Mouse (Mus musculus) kidney, postnatal 0 days (tissue): Measurements from ENCODE around the gene Siah1b. TPM values are rescaled to one million over a fixed set of nuclear protein-coding genes. Genes with fewer than 3 reads are reported as not detected.
A peak's percentile ranks its signal among the peaks of the same experiment; 100 is the strongest.

Experiments used
- ATAC-seq: fragments of 200-750 bp; cut with Nextera tagmentation; replicated peaks from 2 replicates; pipeline ENCODE4 v1.8.0; 2017; ENCODE audit warnings: low read depth, moderate number of reproducible peaks, moderate TSS enrichment, moderate library complexity; ENCODE audit not compliant: low FRiP score
- DNase-seq: peaks from one replicate; pipeline ENCODE4 v3.0.0-alpha.2; 2016; ENCODE audit warnings: low spot score
- H3K27ac ChIP-seq: fragments of 300-500 bp; sonication (generic); 2 replicates; pipeline ENCODE4 v1.5.1; 2014; ENCODE audit warnings: mild to moderate bottlenecking
- H3K27me3 ChIP-seq: fragments of 300-500 bp; sonication (generic); 2 replicates; pipeline ENCODE4 v1.6.1; 2014; ENCODE audit warnings: low read length, mixed read lengths; ENCODE audit not compliant: insufficient read depth
- H3K36me3 ChIP-seq: fragments of 300-500 bp; sonication (generic); 2 replicates; pipeline ENCODE4 v1.6.1; 2014; ENCODE audit warnings: low read length, mixed read lengths; ENCODE audit not compliant: insufficient read depth
- H3K4me1 ChIP-seq: fragments of 300-500 bp; sonication (generic); replicated peaks from 2 replicates; pipeline ENCODE4 v1.6.1; 2014; ENCODE audit warnings: antibody characterized with exemption, low read length, mixed read lengths; ENCODE audit not compliant: insufficient read depth
- H3K4me2 ChIP-seq: fragments of 300-500 bp; sonication (generic); 2 replicates; pipeline ENCODE4 v1.6.1; 2014; ENCODE audit warnings: mild to moderate bottlenecking, low read length, moderate library complexity, mixed read lengths
- H3K4me3 ChIP-seq: fragments of 300-500 bp; sonication (generic); replicated peaks from 2 replicates; pipeline ENCODE4 v1.5.1; 2014; ENCODE audit warnings: low read depth, low read length
- H3K9ac ChIP-seq: fragments of 300-500 bp; sonication (generic); 2 replicates; pipeline ENCODE4 v1.6.1; 2014; ENCODE audit warnings: low read depth, low read length
- H3K9me3 ChIP-seq: fragments of 300-500 bp; sonication (generic); replicated peaks from 2 replicates; pipeline ENCODE4 v1.6.1; 2016; ENCODE audit warnings: low read length, inconsistent platforms, mixed read lengths
- CTCF ChIP-seq: IDR thresholded peaks from 2 replicates; pipeline ENCODE4 v1.5.1; 2016; ENCODE audit warnings: antibody characterized with exemption, low read depth, mild to moderate bottlenecking, moderate library complexity
- WGBS: fragments of 180-500 bp; shearing (Covaris S2); extraction: QIAGEN DNeasy Blood & Tissue Kit; methylation state at CpG from one replicate; pipeline ENCODE4 v1.1.7; 2014; 5-methylcytosine and 5-hydroxymethylcytosine counted together
- polyA plus RNA-seq: library from polyadenylated mRNA; unstranded; fragments of >200 nt; fragmentation: Nextera tagmentation; extraction: Ambion mirVana; gene quantifications from 2 replicates; pipeline ENCODE4 v1.2.1, GENCODE M21; 2015

Gene Siah1b
- polyA plus RNA-seq, 1 experiment from 2014 or later: 18.8 TPM

GRCm38 (mm10) chrX:164095838-164096237 lies 19.5 kb upstream of the Siah1b start:
- WGBS: 81% methylated on average over 2 of the region's 2 CpGs

GRCm38 (mm10) chrX:164093435-164093834 lies 17.1 kb upstream of the Siah1b start:
- 87% methylated on average over 5 of the region's 5 CpGs for WGBS
- ATAC-seq: no peak

More at GRCm38 (mm10) chrX:164095838-164096237, 19.5 kb upstream of the Siah1b start:
- Histone ChIP-seq H3K36me3 (no peaks in the 10 kb centered on the region), H3K4me1 (no peaks in the 10 kb centered on the region), H3K4me2 (no peak overlapping the region), H3K9ac (no peak overlapping the region), H3K9me3 (no peaks in the 10 kb centered on the region), H3K27me3 (no peaks in the 10 kb centered on the region), H3K4me3 (no peak overlapping the region), H3K27ac (no peak overlapping the region)
- no peak for ATAC-seq
- no peak for DNase-seq
- no peak for TF ChIP-seq CTCF

GRCm38 (mm10) chrX:164092300-164093169 lies 16.2 kb upstream of the Siah1b start:
- H3K36me3 ChIP-seq: no peaks in the 10 kb centered on the region
- H3K9me3 ChIP-seq: no peaks in the 10 kb centered on the region
- H3K4me2 ChIP-seq: no peak overlapping the region; the same call in 1 of the 2 replicates
- H3K27ac ChIP-seq: no peak overlapping the region
- no peak for TF ChIP-seq CTCF
- DNase-seq (peak; percentile 16), ATAC-seq (no peak)
- no peaks in the 10 kb centered on the region for H3K4me1 ChIP-seq
- H3K27me3 ChIP-seq: no peaks in the 10 kb centered on the region
- no peak overlapping the region for H3K4me3 ChIP-seq
- WGBS: 60% methylated on average over 7 of the region's 7 CpGs
- H3K9ac ChIP-seq: no peak overlapping the region

More at GRCm38 (mm10) chrX:164093435-164093834, 17.1 kb upstream of the Siah1b start:
- H3K27me3 ChIP-seq: no peaks in the 10 kb centered on the region
- no peaks in the 10 kb centered on the region for H3K36me3 ChIP-seq
- no peaks in the 10 kb centered on the region for H3K9me3 ChIP-seq
- TF ChIP-seq CTCF: no peak
- H3K9ac ChIP-seq: no peak overlapping the region
- DNase-seq: no peak
- no peak overlapping the region for H3K4me3 ChIP-seq
- no peak overlapping the region for H3K4me2 ChIP-seq
- H3K4me1 ChIP-seq: no peaks in the 10 kb centered on the region
- no peak overlapping the region for H3K27ac ChIP-seq

DNA sequence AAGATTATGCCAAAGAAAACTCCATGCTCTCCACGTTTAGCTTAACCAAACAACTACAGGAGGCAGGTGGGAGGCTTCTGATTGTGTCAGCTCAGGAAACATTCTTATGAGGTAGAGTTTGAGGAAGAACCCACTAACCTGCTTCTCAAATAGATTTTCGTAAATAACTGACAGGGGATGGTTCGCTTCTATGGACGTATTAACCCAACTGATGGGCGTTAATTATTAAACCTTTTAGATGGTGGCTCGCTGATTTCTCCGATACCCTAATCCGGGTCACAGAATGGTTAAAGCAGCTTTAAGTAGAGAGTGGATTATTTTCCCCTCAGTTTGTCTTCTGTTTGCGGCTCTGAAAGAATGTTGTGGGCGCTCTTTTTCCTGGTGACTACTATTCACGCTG lies 13.6 kb upstream of the Siah1b start:
- H3K4me1 ChIP-seq: no peaks in the 10 kb centered on the region
- no peak overlapping the region for H3K27ac ChIP-seq
- H3K9ac ChIP-seq: no peak overlapping the region
- H3K9me3 ChIP-seq: no peaks in the 10 kb centered on the region
- H3K27me3 ChIP-seq: no peaks in the 10 kb centered on the region
- H3K4me3 ChIP-seq: no peak overlapping the region
- 70% methylated on average over 11 of the region's 11 CpGs for WGBS
- TF ChIP-seq CTCF: no peak
- DNase-seq (peak; percentile 17), ATAC-seq (0 out of 2 replicates have a peak, but pooled peaks have one; percentile 17)
- no peak overlapping the region for H3K4me2 ChIP-seq
- no peaks in the 10 kb centered on the region for H3K36me3 ChIP-seq

DNA sequence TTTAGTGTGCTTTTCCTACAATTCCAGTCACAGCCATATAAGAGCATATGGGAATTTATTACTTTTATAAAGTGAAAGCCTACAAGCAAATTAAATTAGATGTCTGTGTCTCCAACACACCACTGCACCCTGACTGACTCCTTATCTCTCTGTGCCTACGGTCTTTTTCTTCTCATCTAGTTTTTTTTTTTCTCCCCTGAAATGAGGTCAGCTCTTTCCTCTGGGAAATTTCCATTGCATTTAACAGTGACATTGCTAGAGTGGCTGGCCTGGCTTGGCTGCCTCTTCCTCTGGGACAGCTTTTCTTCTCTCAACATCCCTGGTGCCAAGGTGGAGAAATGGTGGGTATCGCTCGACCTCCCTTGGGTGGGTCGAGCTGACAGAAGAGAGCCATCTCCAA lies 12.3 kb upstream of the Siah1b start, which contains the start of gene Cltrn:
Cltrn (plus strand) TSS at position 249 of the 400 bp plus-strand sequence.
- H3K27ac ChIP-seq: no peak within 1 kb of the TSS
- H3K4me1 ChIP-seq: no peaks in the 10 kb centered on the region
- H3K4me3 ChIP-seq: no peak within 1 kb of the TSS
- no peak for TF ChIP-seq CTCF
- no peaks in the 10 kb centered on the region for H3K36me3 ChIP-seq
- H3K4me2 ChIP-seq: no peak within 1 kb of the TSS
- no peaks in the 10 kb centered on the region for H3K27me3 ChIP-seq
- ATAC-seq (no peak), DNase-seq (no peak)
- H3K9me3 ChIP-seq: no peaks in the 10 kb centered on the region
- 80% methylated on average over 4 of the region's 4 CpGs for WGBS
- H3K9ac ChIP-seq: no peak within 1 kb of the TSS

DNA sequence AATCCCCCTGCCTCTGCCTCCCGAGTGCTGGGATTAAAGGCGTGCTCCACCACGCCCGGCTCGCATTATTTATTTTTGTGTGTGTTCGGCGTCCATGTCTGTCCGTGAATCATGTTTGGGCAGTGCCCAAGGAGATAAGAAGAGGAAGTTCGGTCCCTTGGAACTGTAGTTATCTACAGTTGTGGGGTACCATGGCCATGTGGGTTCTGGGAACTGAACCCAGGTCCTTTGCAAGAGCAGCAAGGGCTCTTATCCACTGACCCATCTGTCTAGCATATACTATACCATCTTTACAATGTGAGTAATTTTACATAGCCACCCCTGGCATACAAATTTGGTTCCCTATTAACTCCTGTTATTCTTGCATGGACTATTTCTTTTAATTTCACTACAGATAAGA lies 5.7 kb upstream of the Siah1b start:
- no peak for TF ChIP-seq CTCF
- H3K9me3 ChIP-seq: no peaks in the 10 kb centered on the region
- H3K36me3 ChIP-seq: no peaks in the 10 kb centered on the region
- H3K4me3 ChIP-seq: no peak overlapping the region
- H3K9ac ChIP-seq: no peak overlapping the region
- 94% methylated on average over 9 of the region's 9 CpGs for WGBS
- H3K4me1 ChIP-seq: no peaks in the 10 kb centered on the region
- ATAC-seq: no peak
- no peak for DNase-seq
- H3K4me2 ChIP-seq: no peak overlapping the region
- H3K27ac ChIP-seq: no peak overlapping the region
- no peaks in the 10 kb centered on the region for H3K27me3 ChIP-seq
